Mouse (Mus musculus) embryonic facial prominence, embryonic 11.5 days (tissue): ENCODE results near the gene Wfs1. TPM values are rescaled to one million over a fixed set of nuclear protein-coding genes. Genes with fewer than 3 reads are reported as not detected.
"Not testable (repeated sequence)": the region's sequence is repeated elsewhere in the genome, so short reads cannot be mapped to it uniquely, and the experiment has no call there.

ENCODE experiments used
- ATAC-seq: fragments of 200-750 bp; cut with Nextera tagmentation; replicated peaks from 2 replicates; pipeline ENCODE4 v1.8.0; 2017; ENCODE audit warnings: low read depth; ENCODE audit not compliant: insufficient number of reproducible peaks, low FRiP score, low TSS enrichment
- DNase-seq: peaks from one replicate; pipeline ENCODE4 v3.0.0-alpha.2; 2015; ENCODE audit warnings: low spot score
- H3K27ac ChIP-seq: fragments of 300-500 bp; sonication (generic); replicated peaks from 2 replicates; pipeline ENCODE4 v1.5.1; 2014; ENCODE audit warnings: mild to moderate bottlenecking, low read depth, low read length, control low read depth
- H3K27me3 ChIP-seq: fragments of 300-500 bp; sonication (generic); 2 replicates; pipeline ENCODE4 v1.6.1; 2014; ENCODE audit warnings: mild to moderate bottlenecking, low read length, moderate library complexity, mixed read lengths; ENCODE audit not compliant: control insufficient read depth, insufficient read depth
- H3K36me3 ChIP-seq: fragments of 300-500 bp; sonication (generic); replicated peaks from 2 replicates; pipeline ENCODE4 v1.6.1; 2014; ENCODE audit warnings: low read depth, mild to moderate bottlenecking, low read length, moderate library complexity, mixed read lengths; ENCODE audit not compliant: control insufficient read depth, insufficient read depth
- H3K4me1 ChIP-seq: fragments of 300-500 bp; sonication (generic); 2 replicates; pipeline ENCODE4 v1.6.1; 2014; ENCODE audit warnings: low read length, mixed read lengths; ENCODE audit not compliant: control insufficient read depth, insufficient read depth
- H3K4me2 ChIP-seq: fragments of 300-500 bp; sonication (generic); 2 replicates; pipeline ENCODE4 v1.6.1; 2014; ENCODE audit warnings: low read depth, mild to moderate bottlenecking, control low read depth, low read length, moderate library complexity
- H3K4me3 ChIP-seq: fragments of 300-500 bp; sonication (generic); 2 replicates; pipeline ENCODE4 v1.5.1; 2014; ENCODE audit warnings: low read depth, low read length, control low read depth
- H3K9ac ChIP-seq: fragments of 300-500 bp; sonication (generic); replicated peaks from 2 replicates; pipeline ENCODE4 v1.6.1; 2014; ENCODE audit warnings: mild to moderate bottlenecking, control low read depth, low read length
- H3K9me3 ChIP-seq: fragments of 300-500 bp; sonication (generic); replicated peaks from 2 replicates; pipeline ENCODE4 v1.6.1; 2016; ENCODE audit warnings: mild to moderate bottlenecking, low read length, inconsistent platforms, mixed read lengths; ENCODE audit not compliant: control insufficient read depth
- WGBS: fragments of 180-500 bp; shearing (Covaris S2); extraction: QIAGEN DNeasy Blood & Tissue Kit; methylation state at CpG from one replicate; pipeline ENCODE4 v1.1.7; 2014; 5-methylcytosine and 5-hydroxymethylcytosine counted together
- polyA plus RNA-seq: library from polyadenylated mRNA; unstranded; fragments of >200 nt; fragmentation: Nextera tagmentation; extraction: Ambion mirVana; gene quantifications from 2 replicates; pipeline ENCODE4 v1.2.1, GENCODE M21; 2014

Gene Wfs1
- polyA plus RNA-seq, 1 experiment from 2014 or later = 5.9 TPM

GRCm38 (mm10) chr5:36938991-36939390, 50.0 kb downstream of the Wfs1 start:
- WGBS = 72% methylated on average over 2 of the region's 2 CpGs
- not testable (repeated sequence) for H3K27me3 ChIP-seq, ATAC-seq, H3K4me3 ChIP-seq, H3K9ac ChIP-seq, H3K36me3 ChIP-seq, H3K27ac ChIP-seq, H3K4me1 ChIP-seq, DNase-seq, H3K9me3 ChIP-seq, H3K4me2 ChIP-seq

- Histone ChIP-seq H3K9me3 (no peaks in the 10 kb centered on the region), H3K9ac (no peak overlapping the region), H3K4me3 (no peak overlapping the region), H3K4me1 (no peaks in the 10 kb centered on the region), H3K27me3 (no peaks in the 10 kb centered on the region), H3K4me2 (no peak overlapping the region), H3K36me3 (no peaks in the 10 kb centered on the region), H3K27ac (no peak overlapping the region)
- DNase-seq (no peak), ATAC-seq (no peak)
- 92% methylated on average over 5 of the region's 5 CpGs for WGBS
These were observed 51.0 kb downstream of the Wfs1 start for GRCm38 (mm10) chr5:36938021-36938420.

DNA sequence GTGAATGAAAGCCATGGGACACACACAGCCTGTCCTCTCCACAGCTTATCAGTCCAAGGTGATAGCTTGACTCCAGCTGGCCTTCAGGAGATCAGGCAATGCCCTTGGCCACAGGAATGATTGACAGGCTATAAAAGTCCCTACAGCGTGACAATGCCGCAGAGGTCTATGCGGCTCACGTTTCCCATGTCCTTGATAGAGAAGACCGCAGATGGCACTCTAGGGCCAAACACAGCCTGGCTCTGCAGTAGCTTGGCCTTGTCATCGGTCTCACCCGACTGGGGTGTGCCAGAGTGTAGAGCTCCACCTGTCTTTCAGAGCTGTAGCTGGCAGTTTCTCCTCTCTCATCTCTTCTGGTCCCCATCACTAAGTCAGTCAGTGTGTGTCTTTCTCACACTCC, 52.5 kb downstream of the Wfs1 start:
- WGBS = 72% methylated on average over 7 of the region's 7 CpGs

DNA sequence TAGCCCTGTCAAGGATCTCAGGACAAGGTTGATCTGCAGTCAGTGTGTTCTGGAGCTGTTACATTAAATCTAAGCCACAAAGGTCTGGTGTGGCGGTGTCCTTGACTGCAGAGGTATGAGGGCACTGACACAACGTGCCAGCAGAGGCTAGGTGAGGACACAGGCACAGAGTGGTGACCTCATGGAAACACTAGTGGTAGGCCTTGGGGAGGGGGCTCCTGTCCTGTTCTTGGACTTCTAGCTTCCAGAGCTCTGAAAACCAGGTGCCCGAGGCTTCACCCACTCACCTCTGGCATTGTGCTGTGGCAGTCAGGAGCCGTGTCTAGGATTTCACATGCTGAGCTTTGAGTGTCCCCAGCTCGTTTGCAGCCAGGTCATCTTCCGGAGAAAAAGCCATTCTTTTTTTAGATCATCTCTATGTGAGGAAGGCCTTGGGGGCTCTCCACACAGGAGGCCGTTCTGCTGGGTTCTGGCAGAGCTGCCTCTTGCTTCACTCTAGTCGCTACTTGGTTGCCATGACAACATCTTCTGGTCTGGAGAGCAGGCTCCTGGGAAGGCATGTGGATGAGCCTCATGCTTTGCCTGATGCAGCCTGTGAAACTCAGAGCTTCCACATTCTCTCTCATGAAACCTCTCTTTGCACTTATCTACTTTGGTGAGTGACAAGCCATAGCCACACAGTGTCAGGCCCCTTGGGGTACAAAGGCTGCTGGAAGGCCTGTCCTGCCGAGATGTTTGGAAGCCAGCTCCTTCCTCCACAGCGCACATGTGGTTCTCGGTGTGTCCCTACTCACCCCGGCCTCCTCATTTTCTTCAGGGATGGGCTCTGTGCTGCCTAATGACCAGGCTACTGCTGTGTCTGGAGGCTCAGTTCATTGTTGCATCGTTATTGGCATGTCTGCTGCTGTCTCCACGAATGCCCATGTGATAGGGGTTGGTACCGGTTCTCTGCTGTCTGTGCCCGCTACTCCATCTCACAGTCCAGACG, 53.2 kb downstream of the Wfs1 start:
- no peak overlapping the region for H3K9ac ChIP-seq
- no peaks in the 10 kb centered on the region for H3K27me3 ChIP-seq
- no peak for ATAC-seq
- no peaks in the 10 kb centered on the region for H3K4me1 ChIP-seq
- H3K9me3 ChIP-seq = no peaks in the 10 kb centered on the region
- H3K27ac ChIP-seq = no peak overlapping the region
- no peak overlapping the region for H3K4me2 ChIP-seq
- no peaks in the 10 kb centered on the region for H3K36me3 ChIP-seq
- peak; percentile 56 for DNase-seq
- H3K4me3 ChIP-seq = no peak overlapping the region
- 65% methylated on average over 17 of the region's 17 CpGs for WGBS

More for the DNA sequence above, 52.5 kb downstream of the Wfs1 start:
- DNase-seq = no peak
- no peak overlapping the region for H3K27ac ChIP-seq
- no peaks in the 10 kb centered on the region for H3K9me3 ChIP-seq
- ATAC-seq = no peak
- H3K4me3 ChIP-seq = no peak overlapping the region
- H3K4me1 ChIP-seq = no peaks in the 10 kb centered on the region
- no peaks in the 10 kb centered on the region for H3K27me3 ChIP-seq
- no peak overlapping the region for H3K4me2 ChIP-seq
- H3K36me3 ChIP-seq = no peaks in the 10 kb centered on the region
- H3K9ac ChIP-seq = no peak overlapping the region

DNA sequence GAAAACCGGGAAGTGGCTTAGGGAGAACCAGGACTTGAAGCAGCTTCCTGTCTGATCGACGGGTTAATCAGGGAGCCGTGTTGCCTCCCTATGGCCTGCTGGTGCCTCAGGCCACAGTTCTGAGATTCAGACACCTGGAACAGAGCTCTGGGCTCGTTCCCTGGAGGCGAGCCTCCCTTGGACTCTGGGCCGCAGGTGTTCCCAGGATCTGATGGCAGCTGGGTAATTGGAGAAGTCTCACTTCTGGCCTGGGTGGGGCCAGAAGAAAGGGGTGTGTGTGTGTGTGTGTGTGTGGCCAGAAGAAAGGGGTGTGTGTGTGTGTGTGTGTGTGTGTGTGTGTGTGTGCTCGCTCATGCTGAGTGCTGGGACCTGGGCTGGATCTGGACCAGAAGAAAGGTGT, 55.6 kb downstream of the Wfs1 start:
- H3K9ac ChIP-seq = no peak overlapping the region
- H3K4me2 ChIP-seq = no peak overlapping the region
- ATAC-seq (no peak), DNase-seq (peak; percentile 34)
- no peak overlapping the region for H3K27ac ChIP-seq
- H3K4me1 ChIP-seq = no peaks in the 10 kb centered on the region
- H3K9me3 ChIP-seq = no peaks in the 10 kb centered on the region
- WGBS = 41% methylated on average over 7 of the region's 8 CpGs
- no peak overlapping the region for H3K4me3 ChIP-seq
- H3K27me3 ChIP-seq = no peaks in the 10 kb centered on the region
- no peaks in the 10 kb centered on the region for H3K36me3 ChIP-seq

DNA sequence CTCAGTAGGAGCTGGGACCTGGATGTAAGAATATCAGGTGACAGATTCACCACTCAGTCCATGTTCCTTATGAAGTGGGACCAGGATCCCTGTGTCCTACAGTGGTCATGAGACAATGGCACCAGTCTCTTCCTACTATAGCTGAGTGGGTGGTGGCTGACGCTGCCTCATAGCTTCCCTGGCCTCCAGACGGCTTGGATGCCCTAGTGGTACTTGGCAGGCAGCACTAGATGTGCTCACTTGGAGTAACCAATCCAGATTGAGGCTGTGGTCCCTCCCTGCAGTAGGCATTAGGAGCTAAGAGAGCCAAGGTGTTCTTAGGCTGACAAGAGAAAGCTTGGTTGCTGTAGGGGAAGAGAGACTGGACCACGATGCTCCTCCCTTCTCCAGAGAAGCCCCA, 59.6 kb downstream of the Wfs1 start:
- Histone ChIP-seq H3K4me3 (no peak overlapping the region), H3K27me3 (no peaks in the 10 kb centered on the region), H3K27ac (no peak overlapping the region), H3K9me3 (no peaks in the 10 kb centered on the region), H3K4me2 (no peak overlapping the region), H3K4me1 (no peaks in the 10 kb centered on the region), H3K36me3 (no peaks in the 10 kb centered on the region), H3K9ac (no peak overlapping the region)
- 68% methylated on average over 3 of the region's 3 CpGs for WGBS
- no peak for DNase-seq
- no peak for ATAC-seq

DNA sequence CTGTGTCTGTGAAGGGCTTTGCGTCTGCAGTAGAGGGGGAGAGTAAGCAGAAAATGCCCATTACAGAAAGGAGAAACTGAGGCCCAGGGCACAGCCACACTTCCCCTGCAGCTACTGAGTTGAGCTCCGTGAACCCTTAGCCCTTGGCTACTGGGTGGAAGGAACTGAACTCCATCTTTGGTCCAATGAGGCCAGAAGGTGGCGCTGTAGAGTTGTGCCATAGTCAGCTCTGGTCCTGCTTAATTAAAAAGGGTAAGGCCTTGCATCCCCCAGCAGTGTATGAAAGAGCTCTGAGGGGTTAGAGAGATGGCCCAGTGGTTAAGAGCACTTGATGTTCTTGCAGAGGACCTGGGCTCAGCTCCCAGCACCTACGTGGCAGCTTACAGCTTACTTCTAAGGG, 60.3 kb downstream of the Wfs1 start:
- 49% methylated on average over 4 of the region's 4 CpGs for WGBS
- Histone ChIP-seq H3K27me3 (no peaks in the 10 kb centered on the region), H3K36me3 (no peaks in the 10 kb centered on the region), H3K4me1 (no peaks in the 10 kb centered on the region), H3K9me3 (no peaks in the 10 kb centered on the region), H3K27ac (no peak overlapping the region), H3K4me2 (no peak overlapping the region), H3K4me3 (no peak overlapping the region), H3K9ac (no peak overlapping the region)
- DNase-seq (peak; percentile 26), ATAC-seq (no peak)
